Mouse (Mus musculus): Measurements from ENCODE around the gene Ak3.
A peak's percentile ranks its signal among the peaks of the same experiment; 100 is the strongest.

Ak3 gene

DNA sequence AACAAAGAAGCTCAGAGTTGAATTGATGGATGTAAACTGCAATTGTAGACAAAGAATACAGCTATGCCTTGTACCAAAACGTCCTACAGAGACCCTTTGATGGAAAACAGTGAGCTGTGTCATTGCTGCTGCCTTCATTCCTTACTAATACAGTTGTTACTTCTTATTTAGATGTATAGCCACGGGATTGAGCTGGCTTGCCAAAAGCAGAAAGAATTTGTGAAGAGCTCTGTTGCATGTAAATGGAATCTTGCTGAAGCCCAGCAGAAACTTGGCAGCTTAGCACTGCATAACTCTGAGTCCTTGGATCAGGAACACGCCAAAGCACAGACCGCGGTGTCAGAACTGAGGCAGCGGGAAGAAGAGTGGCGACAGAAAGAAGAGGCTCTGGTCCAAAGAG is 52.9 kb downstream of the Ak3 start:
- no peak for DNase-seq (ENCODE audit: low spot score)

DNA sequence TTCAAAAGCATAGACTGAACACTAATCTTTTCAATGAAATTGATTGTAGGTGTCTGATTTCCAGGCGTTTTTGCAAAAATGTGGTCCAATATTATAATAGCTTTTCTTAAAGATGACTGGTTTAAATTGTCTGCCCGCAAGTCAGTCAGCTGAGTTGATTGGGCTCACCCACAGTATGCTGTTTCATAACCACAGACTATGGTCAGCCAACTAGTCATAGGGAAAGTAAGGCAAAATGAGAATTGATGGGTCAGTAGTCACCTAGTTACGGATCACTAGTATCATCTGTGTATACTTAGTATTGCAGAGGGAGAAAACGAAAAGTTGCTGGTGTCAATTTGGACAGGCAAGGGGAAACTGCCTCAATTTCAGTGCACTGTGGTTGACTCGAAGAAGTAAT is 56.4 kb downstream of the Ak3 start:
- DNase-seq (ENCODE audit: low spot score): no peak

DNA sequence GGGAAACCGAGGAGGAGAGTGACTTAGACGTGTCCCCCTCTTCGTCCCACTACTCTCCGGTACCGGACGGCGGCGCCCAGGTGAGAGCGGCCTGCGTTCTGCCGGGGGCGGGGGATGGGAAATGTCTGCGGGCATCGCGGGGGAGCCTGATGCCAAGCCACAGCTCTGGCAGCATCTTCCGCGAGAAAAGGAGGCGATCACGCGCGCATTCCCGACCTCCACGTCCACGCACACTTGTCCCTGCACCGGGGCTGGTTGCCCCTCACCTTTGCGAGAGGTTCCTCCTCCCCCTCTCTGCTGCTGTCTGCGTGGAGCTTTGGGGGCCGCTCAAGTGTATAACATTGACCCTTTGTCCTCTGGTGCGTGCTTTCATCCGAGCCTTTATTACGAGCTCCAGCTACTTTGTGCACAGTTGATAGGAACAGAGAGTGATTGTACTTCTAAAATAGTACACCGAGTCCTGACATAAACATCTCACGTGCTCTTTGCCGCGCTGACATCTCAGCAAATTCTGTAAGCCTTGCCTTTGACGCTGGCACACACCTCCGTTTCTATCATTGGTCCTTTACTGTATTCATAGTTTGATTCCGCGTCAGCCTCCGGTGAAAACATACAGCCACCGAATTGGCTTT is 57.1 kb downstream of the Ak3 start:
- no peak for DNase-seq (ENCODE audit: low spot score)

DNA sequence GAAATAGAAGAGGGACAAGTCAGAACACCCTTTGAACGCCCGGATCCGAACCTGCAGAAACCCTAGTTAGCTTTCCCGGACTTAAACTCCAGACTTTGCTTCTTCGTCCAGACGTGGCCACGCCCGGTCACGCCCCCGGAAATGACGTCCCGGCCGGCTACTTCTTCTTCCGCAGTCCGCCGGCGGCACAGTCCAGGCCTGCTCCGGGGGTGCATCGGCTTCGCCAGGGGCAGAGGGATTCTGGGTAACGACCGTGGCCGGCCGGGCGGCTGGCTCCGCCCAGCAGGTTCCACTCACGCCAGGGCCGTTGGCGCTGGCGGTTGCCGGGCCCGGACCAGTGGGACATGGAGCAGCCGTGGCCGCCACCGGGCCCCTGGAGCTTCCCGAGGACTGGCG is 57.6 kb downstream of the Ak3 start, which contains the start of gene Cdc37l1:
TSS of gene Cdc37l1 (plus strand) at position 159 of the 396 bp plus-strand sequence.
- peak; percentile 95 for DNase-seq (ENCODE audit: low spot score)

DNA sequence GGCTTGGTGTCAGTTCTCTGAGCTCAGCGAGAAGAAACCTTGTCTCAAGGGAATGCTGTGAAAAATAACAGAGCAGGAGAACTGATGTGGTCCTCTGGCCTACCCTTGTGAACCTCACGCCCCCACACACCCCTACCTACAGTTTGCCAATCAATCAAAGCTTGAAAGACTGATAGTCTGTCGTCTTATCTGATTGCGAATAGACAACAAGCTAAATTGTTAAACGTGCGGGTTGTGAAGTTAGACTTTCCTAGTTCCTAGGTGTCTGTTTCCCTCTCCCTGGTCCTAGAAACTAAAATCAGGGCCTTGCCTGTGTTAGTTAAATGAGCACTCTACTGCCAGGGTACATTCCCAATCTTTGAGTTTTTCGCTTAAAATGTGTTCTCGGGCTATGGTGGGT is 58.2 kb downstream of the Ak3 start:
- DNase-seq (ENCODE audit: low spot score): no peak

DNA sequence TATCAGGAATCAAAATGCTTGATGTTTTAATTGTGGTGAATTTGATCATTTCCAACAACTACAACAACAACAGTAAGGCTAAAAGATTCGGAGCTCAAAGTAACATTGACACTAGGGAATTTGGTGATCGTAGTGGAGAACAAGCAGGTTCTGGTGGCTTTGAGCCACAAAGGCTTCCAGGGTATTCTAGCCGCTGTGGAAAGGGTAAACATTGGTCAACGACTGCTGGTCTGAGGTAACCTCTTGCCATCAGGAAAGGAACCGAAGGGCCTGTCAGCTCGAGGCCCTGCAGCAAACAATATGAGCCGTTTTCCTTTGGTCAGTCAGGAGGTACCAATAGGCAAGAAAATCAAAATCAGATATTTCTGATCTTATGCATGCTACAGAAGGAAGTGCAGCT is 65.1 kb downstream of the Ak3 start:
- no peak for DNase-seq (ENCODE audit: low spot score)

DNA sequence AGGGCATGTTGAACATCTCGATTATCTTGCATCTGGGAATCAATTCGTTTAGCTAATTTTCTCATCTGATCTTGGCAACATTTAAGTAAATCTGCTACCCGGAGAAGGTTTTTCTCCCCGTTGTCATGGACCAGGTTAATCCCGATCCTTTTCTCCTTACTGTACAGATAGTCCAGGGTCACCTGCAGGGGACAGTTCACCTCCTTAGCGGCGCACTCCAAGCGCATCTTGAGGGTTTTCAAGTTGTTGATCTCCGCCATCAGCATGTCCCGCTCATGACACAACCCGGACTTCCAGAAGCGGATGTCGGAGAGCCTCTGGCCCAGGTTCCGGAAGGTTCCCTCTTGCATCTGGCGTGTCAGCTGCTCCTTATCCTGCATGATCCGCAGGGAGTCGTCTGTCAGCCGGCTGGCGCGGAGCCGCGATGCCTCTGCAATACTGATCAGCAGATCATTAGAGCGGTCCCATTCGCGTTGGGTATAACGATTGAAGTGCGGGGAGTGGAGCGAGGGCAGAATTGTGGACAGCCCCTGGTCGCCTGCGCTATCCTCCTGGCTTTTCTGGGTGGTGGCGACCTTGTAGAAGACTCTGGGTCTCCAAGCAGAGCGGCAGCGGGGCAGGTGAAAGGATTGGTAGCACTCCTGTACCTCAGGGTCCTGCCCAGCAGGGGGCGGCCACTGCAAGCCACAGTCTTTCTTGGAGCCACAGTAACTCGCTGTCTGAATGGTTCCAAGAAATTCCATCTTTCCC is 72.7 kb downstream of the Ak3 start:
- DNase-seq (ENCODE audit: low spot score): peak; percentile 59
